Mouse (Mus musculus) gastrocnemius, postnatal 10 days (tissue): ENCODE data around the gene Colgalt1. TPM values are rescaled to one million over a fixed set of nuclear protein-coding genes. Genes with fewer than 3 reads are reported as not detected.

Source experiments
- DNase-seq: peaks from one replicate; pipeline ENCODE4 v3.0.0; 2021; ENCODE audit warnings: mixed read lengths
- total RNA-seq, 2 experiments: library from RNA; stranded (reverse); gene quantifications; 2 replicates each; pipeline ENCODE4 v1.2.3; 2021

Gene Colgalt1
- total RNA-seq, 2 experiments from 2014 or later: 43.3 to 56.1 TPM

DNA sequence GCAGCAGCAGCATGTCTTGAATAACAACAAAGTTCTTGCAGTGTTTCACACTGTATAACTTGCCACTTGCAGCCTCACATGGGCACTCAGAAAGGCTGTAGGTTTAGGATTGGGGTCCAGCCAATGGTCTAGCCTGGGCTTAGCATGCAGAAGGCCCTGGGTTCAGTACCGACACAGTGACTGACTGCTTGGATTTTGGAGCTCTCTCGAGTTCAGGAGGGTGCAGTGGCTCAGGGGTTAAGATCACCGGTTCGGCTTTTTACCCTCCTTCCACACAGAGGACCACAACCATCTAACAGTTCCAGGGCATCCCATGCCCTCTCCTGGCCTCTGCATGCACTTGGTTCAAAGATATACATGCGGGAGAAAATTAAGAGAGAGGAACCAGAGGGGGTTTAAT is 19.8 kb upstream of the Colgalt1 start:
- DNase-seq: no peak

- DNase-seq: peak; percentile 94
Measured at GRCm38 (mm10) chr8:71591471-71592373, 19.1 kb upstream of the Colgalt1 start, which contains the start of gene Pgls. Gene Pgls, plus strand, starts transcription at chr8:71592176.

GRCm38 (mm10) chr8:71592374-71593170 is 18.2 kb upstream of the Colgalt1 start:
- DNase-seq: peak; percentile 75

DNA sequence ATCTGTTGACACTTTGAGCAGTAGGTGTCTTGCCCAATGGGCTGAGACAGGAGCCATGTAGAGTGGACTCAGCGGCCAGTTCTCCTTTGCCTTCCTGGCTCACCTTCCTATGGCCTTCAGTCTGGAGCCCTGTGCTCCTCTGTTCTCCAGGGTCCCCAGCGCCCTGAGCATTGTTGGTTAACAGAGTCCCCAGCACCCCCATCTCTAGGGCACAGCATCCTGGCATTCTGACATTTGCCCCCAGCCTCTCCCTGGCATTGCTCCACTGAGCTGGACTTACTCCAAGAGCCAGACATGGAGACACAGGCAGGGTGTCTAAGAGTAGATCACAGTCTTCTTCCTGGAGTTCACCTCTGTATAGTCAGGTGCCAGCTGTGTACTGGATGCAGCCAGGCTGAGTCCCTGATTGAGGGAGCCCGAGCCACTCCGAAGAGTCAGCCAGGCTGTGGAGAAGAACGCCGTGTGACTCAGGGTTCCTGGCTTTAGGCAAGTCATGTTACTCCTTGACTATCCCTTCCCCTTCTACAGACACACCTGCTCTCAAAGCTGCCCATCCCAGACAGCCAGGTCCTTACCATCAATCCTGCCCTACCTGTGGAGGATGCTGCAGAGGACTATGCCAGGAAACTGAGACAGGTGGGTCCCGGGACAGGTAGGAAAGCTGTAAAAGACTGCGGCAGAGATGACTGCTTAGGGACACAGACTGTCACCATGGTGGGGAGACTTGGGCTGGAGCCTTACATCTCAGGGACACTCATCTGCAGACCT is 17.1 kb upstream of the Colgalt1 start:
- no peak for DNase-seq

- DNase-seq: no peak
Measured at GRCm38 (mm10) chr8:71594324-71594722, 16.5 kb upstream of the Colgalt1 start.

GRCm38 (mm10) chr8:71595862-71596261 is 14.9 kb upstream of the Colgalt1 start:
- DNase-seq: peak; percentile 97

- no peak for DNase-seq
Measured at GRCm38 (mm10) chr8:71596384-71596783, 14.4 kb upstream of the Colgalt1 start.

- DNase-seq: no peak
Measured at GRCm38 (mm10) chr8:71596798-71597197, 14.0 kb upstream of the Colgalt1 start.

GRCm38 (mm10) chr8:71597451-71597850 is 13.3 kb upstream of the Colgalt1 start, which contains the start of gene Fam129c:
Gene Fam129c, plus strand, starts transcription at chr8:71597648.
- DNase-seq: no peak

DNA sequence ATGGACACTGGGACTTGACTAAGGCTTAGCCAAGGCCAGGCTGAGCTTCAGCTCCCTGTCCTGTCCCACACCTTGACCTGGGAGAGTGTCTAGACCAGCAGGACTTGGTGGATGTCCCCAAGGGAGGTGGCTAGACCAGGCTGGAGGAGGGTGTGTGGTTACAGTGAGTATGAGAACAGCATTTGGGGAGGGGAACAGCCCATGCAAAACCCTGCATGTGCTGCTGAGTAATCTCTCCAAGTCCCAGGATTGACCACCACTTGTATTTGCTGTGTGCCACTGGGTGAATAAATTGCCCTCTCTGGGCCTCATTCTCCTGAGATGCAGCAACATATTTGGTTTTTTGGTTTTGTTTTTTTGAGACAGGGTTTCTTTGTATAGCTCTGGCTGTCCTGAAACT is 12.4 kb upstream of the Colgalt1 start:
- DNase-seq: no peak

DNA sequence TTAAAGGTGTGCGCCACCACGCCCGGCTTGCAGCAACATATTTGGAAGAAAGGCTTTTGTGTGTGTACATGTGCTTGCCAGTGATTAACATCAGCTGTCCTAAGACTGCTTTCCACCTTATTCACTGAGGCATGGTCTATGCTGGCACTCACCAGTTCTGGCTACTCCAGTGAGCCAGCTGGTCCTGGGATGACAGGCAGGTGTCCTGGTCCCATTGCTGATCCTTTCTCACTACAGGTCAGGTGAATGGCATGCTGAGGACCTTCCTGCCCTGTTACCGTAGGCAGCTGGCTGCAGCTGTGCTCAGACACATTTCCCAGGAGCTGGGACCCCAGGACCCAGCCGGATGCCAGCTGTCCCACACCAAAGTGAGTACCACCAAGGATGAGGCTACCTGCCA is 12.0 kb upstream of the Colgalt1 start:
- no peak for DNase-seq

DNA sequence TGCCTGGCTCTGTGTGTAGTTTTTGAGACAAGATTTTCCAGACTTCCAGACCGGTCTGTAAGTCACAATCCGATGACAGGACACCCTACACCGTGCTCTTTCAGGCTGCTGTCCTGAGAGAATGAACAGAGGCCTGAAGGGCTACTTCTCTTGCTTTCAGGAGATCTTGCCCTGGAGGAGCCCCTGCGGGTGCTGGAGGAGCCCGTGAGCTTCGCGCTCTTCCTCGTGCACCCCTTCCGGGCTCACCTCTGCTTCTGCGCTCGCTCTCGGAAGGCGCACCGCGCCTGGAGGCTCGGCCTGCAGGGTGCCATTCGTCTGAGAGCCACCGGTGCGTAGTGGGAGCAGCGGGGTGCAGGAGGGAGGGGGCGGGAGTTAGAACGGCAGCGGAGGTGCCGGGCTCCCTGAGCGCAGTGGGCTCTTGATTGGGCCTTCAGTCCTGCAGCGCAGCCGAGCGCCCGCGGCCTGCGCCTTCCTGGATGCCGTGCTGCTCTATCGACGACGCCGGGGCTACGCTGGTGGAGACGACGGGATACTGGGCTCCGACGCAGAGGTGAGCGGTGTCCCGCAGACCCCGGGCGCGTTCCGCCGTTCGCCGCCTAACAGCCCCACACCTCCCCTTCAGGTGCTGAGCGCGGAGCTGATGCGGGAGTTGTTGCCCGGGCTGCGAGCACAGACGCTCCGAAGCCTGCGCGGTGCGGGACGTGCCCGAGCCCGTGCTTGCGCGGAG is 8.7 kb upstream of the Colgalt1 start:
- DNase-seq: no peak

DNA sequence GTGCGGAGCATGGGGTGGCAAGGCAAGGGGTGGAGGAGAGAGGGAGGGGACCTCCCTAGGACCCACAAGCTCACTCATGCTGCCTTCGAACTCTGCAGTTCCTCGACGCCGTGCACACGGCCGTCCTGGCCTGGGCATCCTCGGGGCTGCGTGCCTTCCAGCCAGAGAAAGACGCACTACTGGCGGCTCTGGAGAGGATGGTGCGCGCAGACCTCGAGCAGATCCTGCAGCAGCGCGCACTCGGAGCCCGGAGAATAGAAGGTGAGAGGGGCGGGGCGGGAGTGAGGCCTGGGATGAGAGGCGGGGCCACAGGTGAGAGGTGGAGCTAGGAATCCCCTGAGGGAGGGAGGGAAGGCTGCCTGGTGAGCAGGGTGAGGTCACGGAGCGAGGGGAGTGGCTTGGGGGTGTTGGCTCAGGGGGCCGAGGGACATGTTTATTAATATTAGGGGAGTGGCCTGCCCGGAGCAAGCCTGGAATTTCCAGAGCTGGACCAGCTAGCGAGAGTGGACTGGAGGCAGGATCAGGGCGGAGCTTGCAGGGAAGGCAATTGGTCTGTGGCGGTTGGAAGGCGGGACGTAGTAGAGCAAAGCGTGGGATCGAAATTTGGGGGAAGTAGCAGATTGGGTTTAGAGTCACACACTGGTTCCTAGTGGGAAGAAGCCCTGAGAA is 8.0 kb upstream of the Colgalt1 start:
- DNase-seq: peak; percentile 44

DNA sequence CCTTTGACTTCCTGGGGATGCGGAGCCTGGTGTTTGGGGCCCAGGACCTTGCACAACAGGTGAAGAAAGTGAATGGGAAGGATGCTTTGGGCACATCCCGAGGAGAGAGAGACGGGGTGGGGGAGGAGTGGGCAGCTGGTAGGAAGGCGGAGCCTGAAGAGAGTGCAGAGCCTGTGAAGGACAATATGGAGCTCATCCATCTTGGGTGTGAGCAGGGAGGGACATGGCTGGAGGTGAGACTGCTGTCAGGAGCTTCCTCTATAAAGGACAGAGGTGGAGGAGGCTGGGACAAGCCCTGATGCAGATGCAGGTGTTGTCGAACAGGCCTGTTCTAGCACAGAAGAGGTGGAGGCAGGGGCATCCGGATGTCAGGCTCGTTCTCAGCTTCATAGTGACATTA is 6.8 kb upstream of the Colgalt1 start:
- no peak for DNase-seq

DNA sequence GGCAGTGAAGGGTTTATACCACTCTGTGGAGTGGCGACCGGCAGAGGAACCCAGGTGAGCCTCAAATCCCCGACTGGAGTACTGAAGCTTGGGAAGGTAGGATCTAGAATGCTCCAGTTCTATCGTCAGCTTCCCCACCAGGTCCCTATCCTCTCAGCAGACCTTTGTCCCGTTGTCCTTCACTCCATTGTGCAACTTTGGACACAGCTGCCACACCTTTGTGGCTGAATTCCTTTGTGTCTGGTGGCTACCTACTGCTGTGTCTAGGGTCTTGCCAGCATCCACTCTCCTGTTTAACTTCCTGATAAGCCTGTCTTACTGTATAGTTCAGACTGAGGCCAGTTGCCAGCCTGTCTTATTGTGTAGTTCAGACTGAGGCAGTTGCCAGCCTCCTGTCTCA is 1.3 kb downstream of the Colgalt1 start:
- DNase-seq: no peak

DNA sequence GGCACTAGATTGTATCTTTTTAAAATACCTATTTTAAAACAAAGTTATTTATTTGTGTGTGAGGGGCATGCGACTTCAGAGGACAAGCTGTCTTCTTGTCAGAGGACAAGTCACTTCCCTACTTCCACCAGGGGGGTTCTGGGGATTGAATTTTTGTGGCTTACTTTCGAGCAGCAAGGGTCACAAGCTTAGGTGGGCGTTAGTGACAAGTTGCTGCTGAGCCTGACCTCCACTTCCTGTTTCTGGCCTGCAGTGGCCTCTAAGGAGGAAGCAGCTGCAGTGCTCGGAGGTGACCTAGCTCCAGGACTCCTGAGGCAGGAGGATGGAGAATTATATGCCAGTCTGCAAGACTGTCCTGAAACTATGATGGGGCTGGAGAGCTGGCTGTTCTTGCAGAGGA is 2.6 kb downstream of the Colgalt1 start:
- no peak for DNase-seq

GRCm38 (mm10) chr8:71619786-71620185 is 9.0 kb downstream of the Colgalt1 start:
- DNase-seq: no peak

- DNase-seq: no peak
Measured at GRCm38 (mm10) chr8:71625088-71625487, 14.3 kb downstream of the Colgalt1 start.

GRCm38 (mm10) chr8:71626753-71627152 is 16.0 kb downstream of the Colgalt1 start:
- no peak for DNase-seq

DNA sequence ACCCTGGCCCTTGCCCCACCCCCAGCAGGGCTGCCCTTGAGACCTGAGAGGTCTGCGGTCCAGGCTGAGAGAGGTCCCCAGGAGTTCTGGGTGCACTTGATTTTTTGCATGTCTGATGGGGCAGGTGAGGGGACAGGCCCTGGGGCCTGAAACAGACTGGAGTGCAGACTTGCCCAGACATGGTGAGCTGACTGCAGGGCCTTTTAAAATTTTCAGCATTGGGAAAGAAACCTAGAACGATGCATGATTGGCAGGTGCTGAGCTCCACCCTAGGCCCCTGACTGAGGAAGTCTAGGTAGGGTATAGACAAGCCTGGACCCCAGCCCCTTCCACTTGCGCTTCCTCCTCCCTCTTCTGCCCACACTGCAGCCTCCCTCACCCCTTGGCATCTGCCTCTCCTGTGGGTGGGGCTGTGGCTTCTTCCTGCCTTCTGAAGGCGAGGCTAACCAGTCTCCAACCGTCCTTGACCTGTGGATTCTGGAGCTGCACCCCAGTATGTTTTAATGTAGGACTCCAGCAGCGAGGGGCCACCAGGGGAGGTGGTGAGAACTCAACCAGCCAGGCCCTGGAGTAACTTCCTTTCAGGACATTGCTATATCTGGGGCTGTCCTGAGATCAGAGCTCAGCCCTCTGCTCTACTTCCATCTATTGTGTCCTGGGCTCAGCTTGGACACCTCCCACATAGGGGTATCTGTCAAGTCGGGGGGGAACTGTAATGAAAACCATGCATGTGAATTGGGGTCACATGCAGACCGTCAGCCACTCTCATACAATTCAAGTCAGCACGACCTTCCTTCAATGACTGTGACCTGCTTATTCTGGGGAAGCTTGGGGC is 16.7 kb downstream of the Colgalt1 start:
- no peak for DNase-seq
